16 mouse cellular contexts compared by ENCODE assay signal in genomic region chr19:30344401-30344800, GRCm38 (mm10).
"Had no signal": no experiment of that assay in that cellular context is flagged by ENCODE, and none has a peak within 500 bp of the region (broad histone marks: within the 10 kb centered on the region; RNA-seq: fewer than 3 reads in every experiment).

No protein-coding gene starts in this region.

- H3K4me3 ChIP-seq: neural tube, embryonic 13.5 days; neural tube, embryonic 15.5 days; stomach, embryonic 15.5 days had no signal

- H3K9ac ChIP-seq: neural tube, embryonic 13.5 days; neural tube, embryonic 15.5 days; stomach, embryonic 15.5 days had no signal

- H3K4me1 ChIP-seq: neural tube, embryonic 13.5 days; neural tube, embryonic 15.5 days; stomach, embryonic 15.5 days had no signal

- DNase-seq: retina, postnatal 1 day; right cerebral cortex, adult 18-20 months; right cerebral cortex, postnatal 14 days; right cerebral cortex, postnatal 25 days; right cerebral cortex, postnatal 4 days; spleen, adult 18-20 months; thymus, adult 18-20 months; thymus, adult 2 months; thymus, postnatal 14 days; thymus, postnatal 25 days; thymus, postnatal 36 days; thymus, postnatal 4 days had no signal

- H3K27me3 ChIP-seq: neural tube, embryonic 13.5 days; neural tube, embryonic 15.5 days; stomach, embryonic 15.5 days had no signal

- H3K27ac ChIP-seq: neural tube, embryonic 13.5 days; neural tube, embryonic 15.5 days; stomach, embryonic 15.5 days; stomach, postnatal 0 days had no signal

- H3K4me2 ChIP-seq: neural tube, embryonic 13.5 days; neural tube, embryonic 15.5 days; stomach, embryonic 15.5 days had no signal

- H3K9me3 ChIP-seq: neural tube, embryonic 13.5 days; neural tube, embryonic 15.5 days; stomach, embryonic 15.5 days had no signal

- H3K36me3 ChIP-seq: neural tube, embryonic 13.5 days; neural tube, embryonic 15.5 days; stomach, embryonic 15.5 days had no signal
